In the genomic region with DNA sequence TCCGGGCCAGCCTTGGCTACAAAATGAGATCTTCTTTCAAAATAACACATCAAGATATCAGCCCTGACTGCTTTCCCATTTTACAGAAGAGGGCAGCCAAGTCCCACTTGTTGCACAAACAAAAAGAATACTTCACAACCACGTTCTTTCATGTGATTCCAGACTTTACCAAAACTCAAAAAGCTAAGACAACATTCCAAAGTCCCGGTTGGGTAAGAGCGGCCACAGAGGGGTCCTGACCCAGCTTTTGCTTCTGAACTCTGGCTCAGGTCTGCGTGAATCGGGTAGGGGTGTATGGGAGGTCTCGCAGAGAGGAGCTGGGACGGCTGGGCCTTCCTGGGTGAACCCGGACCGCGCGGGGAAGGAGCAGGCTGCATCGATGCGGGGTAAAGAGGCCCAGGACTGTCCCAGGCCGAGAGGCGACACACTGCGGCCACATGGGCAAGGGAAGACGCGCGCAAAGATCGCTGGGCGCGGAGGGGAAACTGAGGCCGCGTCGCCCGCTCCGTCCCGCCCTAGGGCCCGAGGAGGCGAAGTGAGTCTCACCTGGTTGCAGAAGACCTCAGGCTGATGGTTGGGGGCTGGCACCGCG, we compare ENCODE assay signal across 8 mouse cellular contexts. TPM values are rescaled to one million over a fixed set of nuclear protein-coding genes. Genes with fewer than 3 reads are reported as not detected.
DNase-seq lines count a peak whose midpoint lies in the region; ATAC-seq and TF ChIP-seq lines count a peak whose summit lies in the region.

No protein-coding gene starts in this region.

- H3K9ac ChIP-seq in heart, embryonic 14.5 days (ENCODE audit: low read length) = peak overlapping the region; percentile 77
- peak overlapping the region; percentile 87 for H3K9ac ChIP-seq in liver, embryonic 13.5 days

- H3K4me1 ChIP-seq in kidney, adult 2 months (ENCODE audit: control insufficient read depth, insufficient read depth, low read length) = peaks cover 12% of the 10 kb centered on the region; the same call in 1 of the 2 replicates
- H3K4me1 ChIP-seq in heart, embryonic 14.5 days (ENCODE audit: control insufficient read depth in 2 of 2, insufficient read depth in 2 of 2, low read length in 2 of 2) = peaks cover 20 to 26% of the 10 kb centered on the region in 2 experiments; a peak in 3 of 4 replicates
- peaks cover 66% of the 10 kb centered on the region for H3K4me1 ChIP-seq in liver, embryonic 13.5 days (replicated peaks)

- peak overlapping the region; percentile 97 for H3K4me2 ChIP-seq in heart, embryonic 14.5 days (ENCODE audit: low read length)
- peak overlapping the region; percentile 99 for H3K4me2 ChIP-seq in liver, embryonic 13.5 days

- no peaks in the 10 kb centered on the region for H3K36me3 ChIP-seq in kidney, adult 2 months (ENCODE audit: control insufficient read depth, insufficient read depth, low read length)
- no peaks in the 10 kb centered on the region for H3K36me3 ChIP-seq in heart, embryonic 14.5 days (ENCODE audit: control insufficient read depth, insufficient read depth, low read length)
- H3K36me3 ChIP-seq in liver, embryonic 13.5 days = no peaks in the 10 kb centered on the region

- peak; percentile 27 for DNase-seq in kidney, adult 2 months
- no peak for DNase-seq in kidney, adult 18-20 months
- peak; percentile 38 for DNase-seq in R1 (ENCODE audit: low read depth, low spot score)
- DNase-seq in liver, embryonic 13.5 days = peak; percentile 20
- peak; percentile 39 to 75 for DNase-seq in spleen, postnatal 4 days (ENCODE audit: low spot score in 2 of 2)
- DNase-seq in right cerebral cortex, postnatal 36 days (ENCODE audit: low spot score in 2 of 2) = no peak

- peak overlapping the region; percentile 73 for H3K4me3 ChIP-seq in kidney, adult 2 months (ENCODE audit: insufficient read depth, low read depth, low read length)
- H3K4me3 ChIP-seq in heart, embryonic 14.5 days (ENCODE audit: control insufficient read depth in 1 of 2, insufficient read depth in 1 of 2, low read depth in 1 of 2, low read length in 2 of 2) = peak overlapping the region; percentile 54 to 68
- H3K4me3 ChIP-seq in liver, embryonic 13.5 days (replicated peaks) = peak overlapping the region; percentile 78

- 5% methylated on average over 33 of the region's 33 CpGs for WGBS in kidney, adult 2 months
- WGBS in heart, embryonic 14.5 days = 5% methylated on average over 33 of the region's 33 CpGs
- WGBS in liver, embryonic 13.5 days (ENCODE audit: insufficient replicate concordance) = 4% methylated on average over 33 of the region's 33 CpGs

- TF ChIP-seq CTCF in kidney, adult 2 months (conservative IDR thresholded peaks at IDR 0.05; ENCODE audit: insufficient read depth, insufficient read length, low read depth, low read length) = no peak

- no peaks in the 10 kb centered on the region for H3K27me3 ChIP-seq in kidney, adult 2 months (replicated peaks; ENCODE audit: control insufficient read depth, insufficient read depth, low read length)
- no peaks in the 10 kb centered on the region for H3K27me3 ChIP-seq in heart, embryonic 14.5 days (ENCODE audit: control insufficient read depth, insufficient read depth, low read length)
- H3K27me3 ChIP-seq in liver, embryonic 13.5 days = no peaks in the 10 kb centered on the region

- ATAC-seq in heart, embryonic 14.5 days (ENCODE audit: insufficient number of reproducible peaks, insufficient read depth, low FRiP score, low read depth) = 0 out of 2 replicates have a peak, but pooled peaks have one; percentile 46
- ATAC-seq in liver, embryonic 13.5 days (ENCODE audit: low read depth) = peak; percentile 40
- no peak for ATAC-seq in erythroid progenitor cell, adult 5-6 weeks (replicated peaks; ENCODE audit: low FRiP score, poor library complexity, severe bottlenecking)

- H3K27ac ChIP-seq in kidney, adult 2 months (ENCODE audit: insufficient read depth, low read depth, low read length) = peak overlapping the region; percentile 84
- H3K27ac ChIP-seq in heart, embryonic 14.5 days (replicated peaks in 1 of 2; ENCODE audit: control insufficient read depth in 1 of 2, insufficient read depth in 1 of 2, low read depth in 2 of 2, low read length in 2 of 2) = no peak overlapping the region
- peak overlapping the region; percentile 91 for H3K27ac ChIP-seq in liver, embryonic 13.5 days

- TF ChIP-seq POLR2A in kidney, adult 2 months (IDR thresholded peaks at IDR 0.05; ENCODE audit: low read depth, low read length) = no peak

- H3K9me3 ChIP-seq in heart, embryonic 14.5 days (ENCODE audit: control insufficient read depth, low read length) = no peaks in the 10 kb centered on the region
- no peaks in the 10 kb centered on the region for H3K9me3 ChIP-seq in liver, embryonic 13.5 days (replicated peaks)

RNA-seq across cellular contexts. Expression of gene Aldh2, which starts 0.7 kb away (rescaled TPM):
- polyA plus RNA-seq in kidney, adult 2 months (2012; rRNA removed) = 1,369 and 1,431 TPM in 2 replicates
- polyA plus RNA-seq in heart, embryonic 14.5 days (2014; fragmentation: Nextera tagmentation; extraction: Ambion mirVana) = 32.0 and 40.0 TPM in 2 replicates
- polyA plus RNA-seq in liver, embryonic 13.5 days (2015; fragmentation: Nextera tagmentation; extraction: Ambion mirVana) = 123 and 138 TPM in 2 replicates
- total RNA-seq in erythroid progenitor cell, adult 5-6 weeks (2015; ENCODE audit: low replicate concordance) = 38.6 and 47.4 TPM in 2 replicates
- total RNA-seq in erythroid progenitor cell, adult 5-6 weeks (2017; ENCODE audit: low replicate concordance) = 45.1 and 49.1 TPM in 2 replicates

RNA-seq across cellular contexts. Expression of gene Acad12, which starts 25.8 kb away (rescaled TPM):
- 47.0 and 51.4 TPM in 2 replicates for polyA plus RNA-seq in kidney, adult 2 months (2012; rRNA removed)
- 7.2 and 7.3 TPM in 2 replicates for polyA plus RNA-seq in heart, embryonic 14.5 days (2014; fragmentation: Nextera tagmentation; extraction: Ambion mirVana)
- polyA plus RNA-seq in liver, embryonic 13.5 days (2015; fragmentation: Nextera tagmentation; extraction: Ambion mirVana) = 1.4 TPM in 2 replicates
- total RNA-seq in erythroid progenitor cell, adult 5-6 weeks (2015; ENCODE audit: low replicate concordance) = 0.42 and 4.0 TPM in 2 replicates
- 0.23 and 0.26 TPM in 2 replicates for total RNA-seq in erythroid progenitor cell, adult 5-6 weeks (2017; ENCODE audit: low replicate concordance)

RNA-seq across cellular contexts. Expression of gene Mapkapk5, which starts 47.2 kb away (rescaled TPM):
- polyA plus RNA-seq in kidney, adult 2 months (2012; rRNA removed) = 32.6 and 36.6 TPM in 2 replicates
- 37.0 and 43.7 TPM in 2 replicates for polyA plus RNA-seq in heart, embryonic 14.5 days (2014; fragmentation: Nextera tagmentation; extraction: Ambion mirVana)
- polyA plus RNA-seq in liver, embryonic 13.5 days (2015; fragmentation: Nextera tagmentation; extraction: Ambion mirVana) = 27.4 and 29.1 TPM in 2 replicates
- total RNA-seq in erythroid progenitor cell, adult 5-6 weeks (2015; ENCODE audit: low replicate concordance) = 117 and 163 TPM in 2 replicates
- total RNA-seq in erythroid progenitor cell, adult 5-6 weeks (2017; ENCODE audit: low replicate concordance) = 88.9 and 113 TPM in 2 replicates

RNA-seq across cellular contexts. Expression of gene Adam1a, which starts 47.6 kb away (rescaled TPM):
- polyA plus RNA-seq in kidney, adult 2 months (2012; rRNA removed) = 2.0 and 2.2 TPM in 2 replicates
- polyA plus RNA-seq in heart, embryonic 14.5 days (2014; fragmentation: Nextera tagmentation; extraction: Ambion mirVana) = 1.1 and 1.5 TPM in 2 replicates
- 0.33 and 0.48 TPM in 2 replicates for polyA plus RNA-seq in liver, embryonic 13.5 days (2015; fragmentation: Nextera tagmentation; extraction: Ambion mirVana)
- 2.9 and 3.2 TPM in 2 replicates for total RNA-seq in erythroid progenitor cell, adult 5-6 weeks (2015; ENCODE audit: low replicate concordance)
- total RNA-seq in erythroid progenitor cell, adult 5-6 weeks (2017; ENCODE audit: low replicate concordance) = 2.2 and 3.7 TPM in 2 replicates

RNA-seq across cellular contexts. Expression of gene Gm42878, which starts 47.6 kb away (rescaled TPM):
- 0.13 TPM in 1 of 2 replicates, not detected in the other for polyA plus RNA-seq in kidney, adult 2 months (2012; rRNA removed)
- polyA plus RNA-seq in heart, embryonic 14.5 days (2014; fragmentation: Nextera tagmentation; extraction: Ambion mirVana) = 0.26 TPM in 1 of 2 replicates, not detected in the other
- polyA plus RNA-seq in liver, embryonic 13.5 days (2015; fragmentation: Nextera tagmentation; extraction: Ambion mirVana) = not detected in 2 replicates
- not detected in 2 replicates for total RNA-seq in erythroid progenitor cell, adult 5-6 weeks (2015; ENCODE audit: low replicate concordance)
- total RNA-seq in erythroid progenitor cell, adult 5-6 weeks (2017; ENCODE audit: low replicate concordance) = 0.08 TPM in 1 of 2 replicates, not detected in the other

Comparison
In these comparisons a context has a peak if more than half of its experiments do, and no peak if none do; other contexts are left out.
1. DNase-seq: peak in kidney, adult 2 months (single experiment), R1 (single experiment), liver, embryonic 13.5 days (single experiment) and spleen, postnatal 4 days (2 of 2); none in kidney, adult 18-20 months (single experiment) and right cerebral cortex, postnatal 36 days (0 of 2).
2. H3K27ac ChIP-seq: peak in kidney, adult 2 months (single experiment) and liver, embryonic 13.5 days (single experiment); none in heart, embryonic 14.5 days (0 of 2).
3. Peak in every context shown above with its lines, with median percentiles within 50 percentile points of each other: H3K4me3 ChIP-seq.